Mouse (Mus musculus) ES-Bruce4 (cell line): ENCODE results near the gene Fam181b. TPM values are rescaled to one million over a fixed set of nuclear protein-coding genes. Genes with fewer than 3 reads are reported as not detected.

Experiments
- H3K27ac ChIP-seq: 2 replicates; pipeline ENCODE4 v1.5.1; 2012; ENCODE audit warnings: low read length, inconsistent platforms; ENCODE audit not compliant: insufficient read depth
- H3K27me3 ChIP-seq: 2 replicates; pipeline ENCODE4 v1.6.1; 2012; ENCODE audit warnings: mild to moderate bottlenecking, low read length, inconsistent platforms; ENCODE audit not compliant: control insufficient read depth, poor library complexity, insufficient read depth, severe bottlenecking
- H3K36me3 ChIP-seq: 2 replicates; pipeline ENCODE4 v1.6.1; 2012; ENCODE audit warnings: inconsistent platforms, mild to moderate bottlenecking, low read length, moderate library complexity; ENCODE audit not compliant: control insufficient read depth, poor library complexity, insufficient read depth, severe bottlenecking
- H3K4me1 ChIP-seq: one replicate; pipeline ENCODE4 v1.8.1; 2011; ENCODE audit warnings: low read length; ENCODE audit not compliant: control insufficient read depth, insufficient read depth
- H3K4me3 ChIP-seq: 2 replicates; pipeline ENCODE4 v1.5.1; 2011; ENCODE audit warnings: low read depth, mild to moderate bottlenecking, low read length
- H3K9ac ChIP-seq: 2 replicates; pipeline ENCODE4 v1.6.1; 2012; ENCODE audit warnings: low read depth, mild to moderate bottlenecking, inconsistent platforms; ENCODE audit not compliant: poor library complexity, severe bottlenecking
- H3K9me3 ChIP-seq: replicated peaks from 2 replicates; pipeline ENCODE4 v1.6.1; 2012; ENCODE audit warnings: mild to moderate bottlenecking, low read length, inconsistent platforms; ENCODE audit not compliant: control insufficient read depth, poor library complexity, insufficient read depth, severe bottlenecking
- CTCF ChIP-seq: IDR thresholded peaks from one replicate; pipeline ENCODE4 v1.8.1; 2011; ENCODE audit warnings: low read depth, low read length
- EP300 ChIP-seq: IDR thresholded peaks from 2 replicates; pipeline ENCODE4 v1.6.1; 2011; ENCODE audit warnings: low read depth, low read length; ENCODE audit not compliant: insufficient read depth
- POLR2A ChIP-seq: IDR thresholded peaks from one replicate; pipeline ENCODE4 v1.8.1; 2011; ENCODE audit warnings: low read length; ENCODE audit not compliant: insufficient read depth
- polyA plus RNA-seq: library from polyadenylated mRNA; stranded (reverse); fragments of >200 nt; gene quantifications from 2 replicates; pipeline ENCODE4 v1.2.4, GENCODE M21; 2011; ENCODE audit warnings: low read depth; ENCODE audit not compliant: missing spikeins, insufficient read depth, insufficient read length

Gene Fam181b
- polyA plus RNA-seq, 1 experiment, result 0.70 TPM

- Histone ChIP-seq H3K27ac (no peak overlapping the region), H3K27me3 (no peaks in the 10 kb centered on the region), H3K4me3 (no peak overlapping the region), H3K9ac (no peak overlapping the region), H3K36me3 (no peaks in the 10 kb centered on the region), H3K4me1 (no peaks in the 10 kb centered on the region), H3K9me3 (no peaks in the 10 kb centered on the region)
- TF ChIP-seq CTCF (no peak), EP300 (no peak), POLR2A (no peak)
These were observed 18.8 kb upstream of the Fam181b start for GRCm38 (mm10) chr7:93060831-93061230.

DNA sequence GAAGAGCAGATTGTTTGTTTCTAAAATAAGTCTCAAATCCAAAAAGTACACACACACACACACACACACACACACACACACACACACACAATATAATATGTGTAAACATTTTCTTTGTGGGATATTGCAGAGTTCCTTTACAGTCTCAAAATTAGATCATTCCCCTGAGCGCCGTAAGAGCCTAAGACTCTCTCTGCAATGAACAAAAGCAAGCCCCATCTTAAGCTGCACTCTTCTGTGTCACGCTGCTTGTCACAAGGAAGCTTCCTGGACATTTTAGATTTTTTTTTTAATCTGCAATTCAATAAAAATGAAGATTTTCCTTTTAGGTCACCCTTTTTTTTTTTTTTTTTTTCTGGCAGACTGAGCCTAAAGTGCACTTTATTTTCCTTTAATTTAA lies 17.9 kb upstream of the Fam181b start:
- Histone ChIP-seq H3K27me3 (no peaks in the 10 kb centered on the region), H3K36me3 (no peaks in the 10 kb centered on the region), H3K9ac (no peak overlapping the region), H3K4me1 (no peaks in the 10 kb centered on the region), H3K4me3 (no peak overlapping the region), H3K27ac (no peak overlapping the region), H3K9me3 (no peaks in the 10 kb centered on the region)
- TF ChIP-seq EP300 (no peak), POLR2A (no peak), CTCF (no peak)

DNA sequence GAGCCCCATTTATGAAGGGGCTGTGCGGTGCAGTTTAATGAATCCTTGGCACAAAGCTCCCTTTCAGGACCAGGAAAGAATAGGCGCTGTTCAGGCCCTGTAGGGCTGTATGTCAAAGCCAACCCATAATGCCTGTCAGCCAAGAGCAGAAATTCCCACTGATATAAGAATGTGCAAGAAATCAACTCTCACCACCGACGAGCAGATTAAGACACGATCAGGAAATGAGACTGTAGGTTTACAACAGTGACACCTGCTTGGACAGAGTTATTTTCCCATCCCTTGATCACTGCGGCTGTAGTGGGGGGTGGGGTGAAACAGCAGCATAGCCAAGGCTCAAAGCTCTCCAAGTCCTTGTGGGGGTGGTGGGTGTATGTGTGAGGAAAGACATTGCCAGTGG lies 17.5 kb upstream of the Fam181b start:
- Histone ChIP-seq H3K4me3 (no peak overlapping the region), H3K27ac (no peak overlapping the region), H3K4me1 (no peaks in the 10 kb centered on the region), H3K36me3 (no peaks in the 10 kb centered on the region), H3K9ac (no peak overlapping the region), H3K9me3 (no peaks in the 10 kb centered on the region), H3K27me3 (no peaks in the 10 kb centered on the region)
- TF ChIP-seq POLR2A (no peak), CTCF (no peak), EP300 (no peak)

- H3K36me3 ChIP-seq, result no peaks in the 10 kb centered on the region
- H3K4me3 ChIP-seq, result no peak overlapping the region
- no peaks in the 10 kb centered on the region for H3K9me3 ChIP-seq
- TF ChIP-seq POLR2A (no peak), CTCF (no peak), EP300 (no peak)
- no peak overlapping the region for H3K27ac ChIP-seq
- no peak overlapping the region for H3K9ac ChIP-seq
- no peaks in the 10 kb centered on the region for H3K4me1 ChIP-seq
- H3K27me3 ChIP-seq, result no peaks in the 10 kb centered on the region
These were observed 12.1 kb upstream of the Fam181b start for GRCm38 (mm10) chr7:93067464-93068015.

DNA sequence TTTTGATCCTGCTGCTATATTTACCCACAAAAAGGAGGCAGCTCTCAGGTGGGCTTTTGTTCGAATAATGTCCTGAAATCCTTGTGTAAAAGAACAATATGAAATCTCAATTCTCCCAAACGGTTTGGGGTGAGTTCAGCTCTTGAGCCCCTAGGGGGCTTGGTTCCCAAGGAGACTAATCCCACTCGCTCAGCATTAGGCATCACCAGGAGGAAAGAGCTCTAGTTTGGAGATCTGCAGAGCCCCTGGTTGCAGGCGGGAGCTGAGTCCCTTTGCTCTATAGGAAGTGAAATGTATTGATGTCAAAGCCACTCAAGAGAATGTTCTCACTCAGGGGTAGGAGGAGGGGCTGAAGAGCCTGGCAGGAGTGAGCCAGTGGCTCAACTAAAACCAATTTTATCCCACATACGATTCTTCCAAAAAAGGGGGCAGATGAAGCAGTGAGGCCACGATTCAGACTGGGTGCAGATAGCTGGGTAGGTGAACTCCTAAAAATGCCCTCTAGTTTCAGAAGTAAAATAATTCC lies 3.2 kb upstream of the Fam181b start:
- peaks cover 3% of the 10 kb centered on the region for H3K27me3 ChIP-seq
- no peak overlapping the region for H3K27ac ChIP-seq
- no peak for TF ChIP-seq EP300
- no peak for TF ChIP-seq POLR2A
- no peak for TF ChIP-seq CTCF
- H3K9ac ChIP-seq, result no peak overlapping the region
- H3K4me3 ChIP-seq, result no peak overlapping the region
- no peaks in the 10 kb centered on the region for H3K4me1 ChIP-seq
- no peaks in the 10 kb centered on the region for H3K36me3 ChIP-seq
- H3K9me3 ChIP-seq, result no peaks in the 10 kb centered on the region

- H3K9ac ChIP-seq, result no peak overlapping the region
- no peaks in the 10 kb centered on the region for H3K36me3 ChIP-seq
- H3K27ac ChIP-seq, result no peak overlapping the region
- H3K9me3 ChIP-seq, result no peaks in the 10 kb centered on the region
- peaks cover 3% of the 10 kb centered on the region for H3K27me3 ChIP-seq
- TF ChIP-seq POLR2A (no peak), CTCF (no peak), EP300 (no peak)
- peak overlapping the region; percentile 86 for H3K4me3 ChIP-seq
- no peaks in the 10 kb centered on the region for H3K4me1 ChIP-seq
These were observed 263 bp upstream of the Fam181b start for GRCm38 (mm10) chr7:93079420-93079784.
